Mouse (Mus musculus) G1E (cell line): Measurements from ENCODE around the gene 2310030G06Rik.

Source experiments
- CTCF ChIP-seq: IDR thresholded peaks from 2 replicates; pipeline ENCODE4 v1.5.1; 2012; ENCODE audit warnings: low read depth, low read length, inconsistent platforms, mixed read lengths
- GATA1 ChIP-seq: IDR thresholded peaks from 2 replicates; pipeline ENCODE4 v1.6.1; 2012; ENCODE audit warnings: borderline replicate concordance, low read length, inconsistent platforms, mixed read lengths
- POLR2AphosphoS5 ChIP-seq: IDR thresholded peaks from 2 replicates; pipeline ENCODE4 v1.6.1; 2012; ENCODE audit warnings: low read depth, low read length, inconsistent platforms; ENCODE audit not compliant: insufficient replicate concordance
- TAL1 ChIP-seq: conservative IDR thresholded peaks from 2 replicates; pipeline ENCODE4 v1.6.1; 2012; ENCODE audit warnings: low read depth, low read length, inconsistent platforms, mixed read lengths

- TF ChIP-seq CTCF (no peak), POLR2AphosphoS5 (no peak), GATA1 (no peak), TAL1 (no peak)
Measured at GRCm38 (mm10) chr9:50774991-50775612, 28.8 kb upstream of the 2310030G06Rik start, which contains the start of the genes Alg9 and 1110032A03Rik.
